Mouse (Mus musculus) embryonic fibroblast, embryonic 13.5 days (primary cell): ENCODE data around the gene D630045J12Rik. TPM values are rescaled to one million over a fixed set of nuclear protein-coding genes. Genes with fewer than 3 reads are reported as not detected.
A peak's percentile ranks its signal among the peaks of the same experiment; 100 is the strongest.

Source experiments
- H3K27ac ChIP-seq: 2 replicates; pipeline ENCODE4 v1.5.1; 2012; ENCODE audit warnings: low read length, control low read depth, inconsistent platforms; ENCODE audit not compliant: insufficient read depth
- H3K4me1 ChIP-seq: 2 replicates; pipeline ENCODE4 v1.6.1; 2011; ENCODE audit warnings: low read length; ENCODE audit not compliant: control insufficient read depth, insufficient read depth
- H3K4me3 ChIP-seq: 2 replicates; pipeline ENCODE4 v1.5.1; 2011; ENCODE audit warnings: mild to moderate bottlenecking, control low read depth, low read length; ENCODE audit not compliant: insufficient read depth
- CTCF ChIP-seq: IDR thresholded peaks from 2 replicates; pipeline ENCODE4 v1.5.1; 2011; ENCODE audit warnings: mild to moderate bottlenecking, control low read depth, low read length, moderate library complexity, borderline replicate concordance; ENCODE audit not compliant: insufficient read depth
- POLR2A ChIP-seq: IDR thresholded peaks from 2 replicates; pipeline ENCODE4 v1.6.1; 2011; ENCODE audit warnings: low read depth, mild to moderate bottlenecking, control low read depth, low read length, moderate library complexity
- polyA plus RNA-seq: library from polyadenylated mRNA; stranded (reverse); fragments of >200 nt; gene quantifications from 2 replicates; pipeline ENCODE4 v1.2.4, GENCODE M21; 2011; ENCODE audit warnings: low read depth; ENCODE audit not compliant: missing spikeins, insufficient read length

Gene D630045J12Rik
- polyA plus RNA-seq, 1 experiment = 6.1 TPM

DNA sequence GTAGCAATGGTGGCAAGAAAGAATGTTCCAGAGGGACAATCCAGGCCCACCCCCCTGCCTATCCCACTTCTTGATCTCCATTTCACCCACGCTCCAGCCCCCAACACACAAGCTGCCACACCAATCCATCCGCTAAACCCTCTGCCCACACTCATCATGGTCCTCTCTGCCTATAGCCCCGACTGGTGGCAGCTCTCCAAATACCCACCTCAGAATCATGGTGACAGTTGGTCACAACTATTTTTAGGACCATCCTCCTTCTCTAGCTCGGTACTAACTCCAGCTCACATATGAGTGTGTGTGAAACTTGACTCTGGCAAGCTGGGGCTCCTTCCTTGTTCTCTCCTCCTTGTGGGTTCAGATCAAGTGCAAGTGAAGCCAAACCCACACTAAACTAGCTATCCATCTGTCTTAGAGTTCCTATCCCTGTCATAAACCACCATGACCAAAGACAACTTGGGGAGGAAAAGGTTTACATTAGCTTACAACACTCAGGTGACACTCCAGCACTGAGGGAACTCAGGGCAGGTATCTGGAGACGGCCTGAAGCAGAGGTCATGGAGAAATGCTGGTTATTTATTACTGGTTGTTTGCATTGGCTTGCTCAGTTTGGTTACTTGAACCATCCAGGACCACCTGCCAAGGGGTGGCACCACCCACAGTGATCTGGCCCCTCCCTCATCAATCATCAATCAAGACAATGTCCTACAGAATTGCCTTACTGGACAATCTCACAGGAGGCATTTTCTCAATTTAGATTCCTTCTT is 9.8 kb upstream of the D630045J12Rik start:
- TF ChIP-seq POLR2A = no peak
- TF ChIP-seq CTCF = no peak
- Histone ChIP-seq H3K4me3 (no peak overlapping the region), H3K4me1 (no peaks in the 10 kb centered on the region), H3K27ac (no peak overlapping the region)

DNA sequence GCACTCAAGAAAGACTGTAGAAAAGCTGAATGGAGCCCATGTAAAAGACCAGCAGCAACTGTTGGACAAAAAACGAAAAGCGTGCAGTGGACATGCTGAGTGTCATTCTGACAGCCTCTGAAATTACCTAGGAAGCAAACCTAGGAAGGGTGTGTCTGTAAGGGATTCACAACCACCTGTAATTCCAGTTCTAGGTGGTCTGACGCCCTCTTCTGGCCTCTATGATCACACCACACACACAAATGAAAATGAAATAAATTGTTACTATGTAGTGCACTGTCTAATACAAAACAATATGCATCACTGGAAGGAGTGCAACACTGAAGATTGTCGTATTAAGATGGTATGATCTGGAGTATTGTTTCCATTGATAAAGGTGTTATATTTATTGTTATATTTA is 8.1 kb upstream of the D630045J12Rik start:
- Histone ChIP-seq H3K27ac (no peak overlapping the region), H3K4me1 (no peaks in the 10 kb centered on the region), H3K4me3 (no peak overlapping the region)
- TF ChIP-seq POLR2A (no peak), CTCF (no peak)

DNA sequence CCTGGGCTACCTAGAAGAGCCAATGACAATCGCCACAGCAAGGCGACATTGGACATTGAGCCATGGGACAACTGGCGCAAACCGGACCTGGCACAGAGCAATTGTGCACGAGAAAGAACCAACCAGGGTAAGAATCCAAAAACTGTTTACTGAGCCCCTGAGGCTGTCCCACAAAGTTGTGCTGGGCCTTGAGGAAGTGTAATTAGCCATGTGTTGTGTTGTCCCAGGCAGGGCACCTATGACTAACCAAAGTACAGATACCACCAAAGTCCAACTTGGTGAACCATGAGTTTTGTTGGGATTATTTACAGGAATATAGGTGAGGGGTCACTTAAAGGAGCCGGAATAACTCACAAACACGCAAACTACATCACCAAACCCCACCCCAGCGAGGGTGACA is 3.7 kb upstream of the D630045J12Rik start:
- no peak for TF ChIP-seq POLR2A
- no peak for TF ChIP-seq CTCF
- Histone ChIP-seq H3K27ac (no peak overlapping the region), H3K4me3 (no peak overlapping the region), H3K4me1 (peaks cover 4% of the 10 kb centered on the region; the same call in 1 of the 2 replicates)

DNA sequence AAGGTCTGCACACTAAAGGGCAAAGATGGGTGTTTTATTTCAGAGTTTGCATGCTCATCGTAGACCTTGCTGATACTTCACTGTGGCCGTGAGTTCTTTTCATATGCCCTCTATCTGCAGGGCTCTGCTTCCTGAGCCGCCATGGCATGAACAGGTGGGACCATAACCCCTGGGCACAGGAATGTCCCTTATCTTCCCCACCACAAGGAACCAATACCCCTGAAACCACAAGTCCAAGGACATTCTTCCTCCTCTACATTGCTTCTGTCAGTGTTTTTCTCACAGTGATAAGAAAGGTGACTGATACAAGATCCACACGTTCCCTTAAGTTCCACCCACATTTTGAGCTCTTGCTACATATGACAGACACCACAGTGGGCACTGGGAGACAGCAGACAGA is 3.0 kb upstream of the D630045J12Rik start:
- no peak overlapping the region for H3K4me3 ChIP-seq
- TF ChIP-seq CTCF = no peak
- no peak for TF ChIP-seq POLR2A
- H3K4me1 ChIP-seq = peaks cover 5% of the 10 kb centered on the region; the same call in 1 of the 2 replicates
- no peak overlapping the region for H3K27ac ChIP-seq

DNA sequence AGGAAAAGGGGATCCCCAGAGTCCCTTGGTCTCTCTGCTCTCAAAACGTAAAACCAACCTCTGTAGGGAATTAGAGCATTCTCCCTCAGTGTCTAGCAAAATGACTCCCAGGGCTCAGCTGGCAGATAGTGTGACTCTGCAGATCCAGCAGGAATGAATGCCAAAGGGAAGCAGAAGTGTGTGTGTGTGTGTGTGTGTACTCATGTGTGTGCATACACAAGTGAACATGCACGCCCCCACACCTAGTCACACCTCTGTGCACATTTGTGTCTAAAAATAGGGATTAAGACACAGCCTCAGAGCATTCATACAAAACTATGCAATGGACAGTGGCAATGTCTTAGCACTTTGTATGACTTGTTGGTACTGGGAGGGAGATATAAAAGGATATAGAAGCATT is 2.0 kb upstream of the D630045J12Rik start:
- TF ChIP-seq CTCF (no peak), POLR2A (no peak)
- no peak overlapping the region for H3K4me3 ChIP-seq
- peaks cover 5% of the 10 kb centered on the region; the same call in 1 of the 2 replicates for H3K4me1 ChIP-seq
- no peak overlapping the region for H3K27ac ChIP-seq

DNA sequence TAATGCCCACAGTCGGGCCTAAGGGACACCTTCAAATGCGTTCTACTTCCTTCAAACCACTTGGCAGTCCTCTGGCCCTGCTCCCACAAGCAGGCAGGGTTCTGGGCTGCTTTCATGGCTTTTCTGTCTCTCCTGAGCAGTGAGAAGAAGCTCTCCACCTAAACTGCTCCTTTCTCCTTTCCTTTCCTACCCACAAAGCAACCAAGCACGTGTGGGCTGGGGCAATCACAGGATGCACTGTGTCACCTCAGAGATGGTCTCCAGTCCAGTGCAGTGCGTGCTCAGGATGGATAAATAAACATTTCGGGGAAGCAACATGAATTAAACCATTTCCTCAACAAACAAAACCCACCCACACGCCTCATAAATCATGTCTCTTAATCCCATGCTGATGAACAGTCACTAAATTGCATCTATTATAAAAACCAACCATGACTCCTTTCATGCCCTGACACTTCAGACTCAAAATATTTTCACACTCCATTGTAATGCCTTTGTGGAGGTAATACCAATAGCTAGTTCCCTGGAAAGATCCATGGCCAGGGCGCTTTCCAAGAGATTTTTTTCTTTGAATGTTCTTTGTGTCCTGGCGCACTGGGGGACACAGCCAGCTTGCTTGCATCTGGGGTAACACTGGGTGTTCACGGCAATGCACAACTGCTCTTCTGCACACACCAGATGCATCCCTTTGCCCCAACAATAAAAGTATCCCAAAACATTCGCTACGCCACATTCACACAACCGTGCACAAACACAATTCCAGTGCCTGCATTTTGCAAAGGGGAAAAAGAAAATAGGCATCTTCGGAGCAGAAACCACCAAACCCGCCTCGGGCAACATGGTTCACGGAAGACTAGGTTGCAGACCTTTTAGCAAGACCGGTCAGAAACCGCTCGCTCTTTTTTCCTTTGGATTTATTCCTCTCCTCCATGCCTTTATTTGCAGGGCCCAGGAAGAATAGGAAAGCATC is 758 bp downstream of the D630045J12Rik start:
- Histone ChIP-seq H3K27ac (no peak overlapping the region), H3K4me3 (peak overlapping the region; percentile 64), H3K4me1 (peaks cover 5% of the 10 kb centered on the region; the same call in 1 of the 2 replicates)
- TF ChIP-seq CTCF = no peak
- TF ChIP-seq POLR2A = no peak

DNA sequence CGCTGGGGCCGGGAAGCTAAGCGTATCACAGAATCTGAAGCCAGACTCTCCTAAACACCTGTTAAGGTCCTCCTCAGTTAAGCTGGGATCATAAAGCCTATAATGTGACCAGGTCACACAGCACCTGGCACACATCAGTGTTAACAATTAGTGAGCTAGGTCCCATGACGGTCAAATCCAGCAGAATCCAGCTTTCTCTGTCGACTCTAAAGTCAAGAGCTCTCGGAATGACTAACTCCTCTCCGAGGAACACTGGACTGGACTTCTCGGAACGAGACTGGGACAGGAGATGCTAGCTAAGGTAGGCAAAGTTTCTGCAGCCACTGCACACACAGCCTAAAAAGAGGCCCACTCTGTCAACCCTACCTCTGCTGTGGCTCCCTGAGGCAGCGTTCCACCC is 1.7 kb downstream of the D630045J12Rik start:
- Histone ChIP-seq H3K27ac (no peak overlapping the region), H3K4me3 (no peak overlapping the region), H3K4me1 (peaks cover 5% of the 10 kb centered on the region; the same call in 1 of the 2 replicates)
- TF ChIP-seq CTCF = no peak
- TF ChIP-seq POLR2A = no peak

DNA sequence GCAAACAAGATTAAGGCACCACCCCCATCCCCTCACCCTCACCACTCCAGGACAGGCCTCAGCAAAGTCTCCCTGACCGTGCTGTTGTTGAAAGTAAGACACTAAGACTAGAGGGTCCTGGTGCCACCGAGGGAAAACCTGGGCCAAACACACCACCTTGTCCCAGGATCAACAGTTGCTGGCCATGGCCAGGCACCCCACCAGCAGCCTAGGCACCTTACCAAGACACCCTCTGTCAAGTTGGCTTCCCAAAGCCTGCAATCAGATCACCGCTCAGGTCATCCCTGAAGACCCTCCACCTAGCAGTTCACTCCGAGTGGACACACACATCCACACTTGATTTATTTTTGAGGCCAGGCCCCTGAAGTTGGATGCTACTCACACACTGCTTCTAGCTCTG is 2.3 kb downstream of the D630045J12Rik start:
- H3K4me3 ChIP-seq = no peak overlapping the region
- peaks cover 5% of the 10 kb centered on the region; the same call in 1 of the 2 replicates for H3K4me1 ChIP-seq
- H3K27ac ChIP-seq = no peak overlapping the region
- TF ChIP-seq POLR2A = no peak
- TF ChIP-seq CTCF = no peak

DNA sequence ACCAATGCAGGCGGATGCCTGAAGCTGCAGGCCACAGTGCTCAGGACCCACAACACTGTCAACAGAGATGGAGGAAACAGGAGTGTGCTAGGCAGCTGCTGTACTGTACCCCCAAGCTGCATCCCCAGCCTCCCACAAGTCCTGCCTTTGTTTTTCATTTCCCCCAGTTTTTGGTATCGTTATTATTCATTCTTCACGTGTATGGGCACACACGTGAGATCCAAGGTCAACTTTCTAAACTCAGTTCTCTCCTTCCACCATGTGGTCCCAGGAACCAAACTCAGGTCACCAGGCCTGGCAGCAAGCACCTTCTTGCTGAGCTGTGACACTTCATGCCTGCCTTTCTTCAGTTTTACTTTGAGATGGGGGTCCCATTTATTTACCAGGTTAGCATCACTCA is 6.4 kb downstream of the D630045J12Rik start:
- Histone ChIP-seq H3K4me1 (no peaks in the 10 kb centered on the region), H3K27ac (no peak overlapping the region), H3K4me3 (no peak overlapping the region)
- TF ChIP-seq CTCF (no peak), POLR2A (no peak)

DNA sequence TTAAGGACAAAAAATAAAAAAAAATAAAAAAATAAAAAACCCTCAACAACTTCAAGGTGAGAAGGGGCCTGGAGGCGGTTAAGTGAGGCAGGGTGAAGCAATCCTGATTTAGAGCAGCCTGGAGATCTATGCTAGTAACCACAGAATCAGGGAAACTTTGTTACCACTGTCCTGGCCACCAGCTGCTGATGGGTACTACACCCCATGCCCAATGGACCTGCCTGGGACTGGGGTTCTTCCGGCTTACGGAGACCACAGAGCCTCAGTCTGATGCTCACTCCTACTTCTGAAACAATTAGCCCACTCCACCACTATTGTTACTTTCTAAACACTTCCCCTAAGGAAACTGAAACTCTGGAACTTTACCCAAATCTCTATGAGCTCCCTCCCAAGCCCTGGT is 9.0 kb downstream of the D630045J12Rik start:
- H3K4me3 ChIP-seq = no peak overlapping the region
- H3K27ac ChIP-seq = no peak overlapping the region
- H3K4me1 ChIP-seq = no peaks in the 10 kb centered on the region
- TF ChIP-seq POLR2A = no peak
- TF ChIP-seq CTCF = no peak
